Mouse (Mus musculus) heart, embryonic 14.5 days (tissue): Measurements from ENCODE around the gene Rpl38. TPM values are rescaled to one million over a fixed set of nuclear protein-coding genes. Genes with fewer than 3 reads are reported as not detected.

ENCODE experiments used
- ATAC-seq: fragments of 200-750 bp; cut with Nextera tagmentation; 2 replicates; pipeline ENCODE4 v1.8.0; 2017; ENCODE audit warnings: low read depth, moderate TSS enrichment; ENCODE audit not compliant: insufficient number of reproducible peaks, insufficient read depth, low FRiP score
- H3K27ac ChIP-seq, 2 experiments: fragments of 200-500 bp in 1 of 2; fragments of 300-500 bp in 1 of 2; sonication (generic) in 1 of 2; replicated peaks in 1 of 2; 2 replicates each; pipeline ENCODE4 v1.5.1; 2012 to 2014; ENCODE audit warnings: low read depth in 2 of 2, low read length in 2 of 2, control low read depth in 1 of 2, mild to moderate bottlenecking in 1 of 2, mixed read lengths in 1 of 2; ENCODE audit not compliant: control insufficient read depth in 1 of 2, insufficient read depth in 1 of 2
- H3K27me3 ChIP-seq: fragments of 300-500 bp; sonication (generic); 2 replicates; pipeline ENCODE4 v1.6.1; 2014; ENCODE audit warnings: mild to moderate bottlenecking, low read length, control low read depth; ENCODE audit not compliant: control insufficient read depth, insufficient read depth
- H3K36me3 ChIP-seq: fragments of 300-500 bp; sonication (generic); 2 replicates; pipeline ENCODE4 v1.6.1; 2014; ENCODE audit warnings: mild to moderate bottlenecking, control low read depth, low read length, mixed read lengths; ENCODE audit not compliant: control insufficient read depth, insufficient read depth
- H3K4me1 ChIP-seq, 2 experiments: fragments of 200-500 bp in 1 of 2; fragments of 300-500 bp in 1 of 2; sonication (generic) in 1 of 2; 2 replicates each; pipeline ENCODE4 v1.6.1; 2012 to 2014; ENCODE audit warnings: low read length in 2 of 2, control low read depth in 1 of 2, mixed read lengths in 1 of 2; ENCODE audit not compliant: control insufficient read depth in 2 of 2, insufficient read depth in 2 of 2
- H3K4me2 ChIP-seq: fragments of 300-500 bp; sonication (generic); 2 replicates; pipeline ENCODE4 v1.6.1; 2014; ENCODE audit warnings: mild to moderate bottlenecking, low read length
- H3K4me3 ChIP-seq, 2 experiments: fragments of 200-500 bp in 1 of 2; fragments of 300-500 bp in 1 of 2; sonication (generic) in 1 of 2; 2 replicates each; pipeline ENCODE4 v1.5.1; 2012 to 2014; ENCODE audit warnings: low read length in 2 of 2, mild to moderate bottlenecking in 2 of 2, control low read depth in 1 of 2, low read depth in 1 of 2, moderate library complexity in 1 of 2; ENCODE audit not compliant: control insufficient read depth in 1 of 2, insufficient read depth in 1 of 2
- H3K9ac ChIP-seq: fragments of 300-500 bp; sonication (generic); 2 replicates; pipeline ENCODE4 v1.6.1; 2014; ENCODE audit warnings: mild to moderate bottlenecking, low read length
- H3K9me3 ChIP-seq: fragments of 300-500 bp; sonication (generic); 2 replicates; pipeline ENCODE4 v1.6.1; 2016; ENCODE audit warnings: low read length, control low read depth; ENCODE audit not compliant: control insufficient read depth
- WGBS: fragments of 180-500 bp; shearing (Covaris S2); extraction: QIAGEN DNeasy Blood & Tissue Kit; methylation state at CpG from one replicate; pipeline ENCODE4 v1.1.7; 2014; 5-methylcytosine and 5-hydroxymethylcytosine counted together
- polyA plus RNA-seq: library from polyadenylated mRNA; unstranded; fragments of >200 nt; fragmentation: Nextera tagmentation; extraction: Ambion mirVana; gene quantifications from 2 replicates; pipeline ENCODE4 v1.2.1, GENCODE M21; 2014

Rpl38 gene
- polyA plus RNA-seq, 1 experiment from 2014 or later: 745 TPM

DNA sequence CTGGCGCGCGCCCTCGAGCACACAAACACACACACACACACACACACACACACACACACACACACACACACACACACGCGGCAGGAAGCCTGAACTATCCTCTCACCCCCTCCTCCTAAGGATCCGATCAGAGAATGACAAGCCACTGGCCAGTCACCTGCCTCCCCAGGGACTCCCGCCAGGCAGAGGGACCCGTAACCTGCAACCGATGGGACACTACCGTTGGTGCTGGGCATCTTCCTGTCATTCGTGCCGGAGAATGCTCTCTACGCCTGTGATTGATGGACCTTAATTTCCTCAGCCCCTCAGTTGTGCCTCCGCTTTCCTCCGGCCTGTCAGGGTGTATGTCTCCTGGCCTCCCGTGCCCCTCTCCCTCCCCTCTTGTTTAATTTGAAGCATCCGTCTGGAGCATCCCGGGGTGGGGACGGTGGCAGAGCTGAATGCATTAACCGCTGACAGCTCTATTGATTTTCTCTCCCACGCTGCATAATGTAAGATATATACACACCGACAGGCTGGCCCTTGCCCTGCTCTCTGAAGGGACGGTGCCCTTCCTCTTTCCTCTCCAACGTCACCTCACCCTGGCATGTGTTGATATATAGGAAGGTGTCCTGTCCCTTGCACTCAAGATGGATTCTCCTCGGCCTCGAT is 11.2 kb upstream of the Rpl38 start:
- no peak overlapping the region for H3K9ac ChIP-seq
- WGBS: 51% methylated on average over 26 of the region's 27 CpGs
- H3K36me3 ChIP-seq: no peaks in the 10 kb centered on the region
- H3K4me3 ChIP-seq: no peak overlapping the region
- H3K4me2 ChIP-seq: no peak overlapping the region
- 0 out of 2 replicates have a peak, but pooled peaks cover 20% of the 10 kb centered on the region for H3K27me3 ChIP-seq
- H3K27ac ChIP-seq: no peak overlapping the region
- H3K9me3 ChIP-seq: no peaks in the 10 kb centered on the region
- ATAC-seq: no peak
- no peaks in the 10 kb centered on the region for H3K4me1 ChIP-seq

DNA sequence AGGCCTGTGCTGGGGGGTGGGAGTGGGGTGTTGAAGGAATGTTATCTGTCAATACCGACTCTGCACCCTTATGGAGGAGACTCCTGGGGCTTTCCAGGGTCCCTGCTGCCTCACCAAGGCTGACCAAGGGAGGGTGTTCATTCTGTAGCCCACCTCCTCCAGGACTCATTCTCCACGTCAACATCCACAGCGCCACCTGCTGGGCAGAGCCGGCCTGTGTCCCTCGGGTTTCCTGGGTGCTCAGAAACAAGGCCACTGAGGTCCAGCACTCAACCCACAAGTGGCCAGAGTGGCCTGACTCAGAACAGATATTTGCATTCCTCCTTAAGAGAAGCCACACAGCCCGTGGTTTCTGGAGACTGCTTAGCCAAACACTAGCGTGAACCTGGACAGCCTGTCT is 10.6 kb upstream of the Rpl38 start:
- H3K4me3 ChIP-seq: no peak overlapping the region
- 0 out of 2 replicates have a peak, but pooled peaks cover 20% of the 10 kb centered on the region for H3K27me3 ChIP-seq
- H3K4me2 ChIP-seq: no peak overlapping the region
- no peak overlapping the region for H3K27ac ChIP-seq
- no peaks in the 10 kb centered on the region for H3K4me1 ChIP-seq
- no peak overlapping the region for H3K9ac ChIP-seq
- H3K36me3 ChIP-seq: no peaks in the 10 kb centered on the region
- 12% methylated on average over 7 of the region's 7 CpGs for WGBS
- ATAC-seq: no peak
- no peaks in the 10 kb centered on the region for H3K9me3 ChIP-seq

DNA sequence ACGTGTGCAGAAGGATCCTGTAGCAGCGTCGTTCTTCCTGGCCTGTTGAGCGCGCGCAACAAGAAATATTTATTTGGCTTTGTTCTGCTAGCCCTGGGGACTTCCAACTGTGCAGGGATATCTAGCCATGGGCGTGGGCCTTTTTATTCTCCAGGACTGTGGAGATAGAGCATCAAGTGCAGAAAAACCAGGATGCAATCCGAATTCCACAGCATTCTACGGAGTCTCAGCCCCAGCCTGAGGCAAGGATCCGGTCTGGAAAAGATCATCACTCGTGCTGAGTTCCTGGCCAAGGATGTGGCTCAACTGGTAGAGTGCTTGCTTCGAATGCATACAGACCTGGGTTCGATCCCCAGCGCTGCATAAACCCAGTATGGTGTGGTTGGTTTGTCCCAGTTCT is 6.2 kb upstream of the Rpl38 start:
- peaks cover 7% of the 10 kb centered on the region; the same call in 1 of the 2 replicates for H3K27me3 ChIP-seq
- no peaks in the 10 kb centered on the region for H3K9me3 ChIP-seq
- H3K4me1 ChIP-seq: no peaks in the 10 kb centered on the region
- H3K9ac ChIP-seq: no peak overlapping the region
- no peaks in the 10 kb centered on the region for H3K36me3 ChIP-seq
- 85% methylated on average over 14 of the region's 14 CpGs for WGBS
- no peak overlapping the region for H3K4me3 ChIP-seq
- no peak overlapping the region for H3K4me2 ChIP-seq
- no peak overlapping the region for H3K27ac ChIP-seq
- no peak for ATAC-seq

DNA sequence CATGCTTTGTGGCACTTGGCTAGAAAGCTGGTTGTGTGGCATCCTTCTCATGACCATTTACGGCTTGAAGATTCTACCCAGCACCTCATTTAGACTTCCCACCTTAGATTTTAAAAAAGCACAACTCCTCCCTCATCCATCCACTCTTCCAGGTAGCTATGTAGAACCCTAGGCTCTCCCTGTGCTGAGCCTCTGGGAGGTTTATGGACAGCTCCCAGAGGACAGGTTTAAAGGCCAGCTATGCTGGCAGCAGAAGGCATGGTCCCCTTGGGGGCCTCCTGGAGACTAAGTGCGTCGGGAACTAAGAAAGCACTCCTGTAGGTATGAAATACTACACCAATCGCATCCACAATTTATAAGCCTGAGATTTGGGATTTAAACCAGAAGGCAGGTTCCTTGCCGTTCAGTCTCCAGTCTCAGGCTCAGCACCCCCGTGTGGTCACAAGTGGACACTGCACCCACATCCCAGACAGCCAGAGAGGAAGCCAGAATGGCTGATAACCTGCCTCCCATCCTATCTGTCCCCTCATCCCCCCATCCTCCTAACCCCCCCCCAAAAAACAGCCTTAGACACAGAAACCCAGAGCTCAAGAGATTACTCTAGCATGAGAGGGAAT is 5.5 kb upstream of the Rpl38 start:
- no peak for ATAC-seq
- no peaks in the 10 kb centered on the region for H3K36me3 ChIP-seq
- no peak overlapping the region for H3K4me3 ChIP-seq
- H3K4me2 ChIP-seq: no peak overlapping the region
- no peaks in the 10 kb centered on the region for H3K4me1 ChIP-seq
- H3K27ac ChIP-seq: no peak overlapping the region
- 34% methylated on average over 6 of the region's 6 CpGs for whole genome bisulfite sequencing
- H3K9ac ChIP-seq: no peak overlapping the region
- H3K27me3 ChIP-seq: peaks cover 4% of the 10 kb centered on the region; the same call in 1 of the 2 replicates
- H3K9me3 ChIP-seq: no peaks in the 10 kb centered on the region

DNA sequence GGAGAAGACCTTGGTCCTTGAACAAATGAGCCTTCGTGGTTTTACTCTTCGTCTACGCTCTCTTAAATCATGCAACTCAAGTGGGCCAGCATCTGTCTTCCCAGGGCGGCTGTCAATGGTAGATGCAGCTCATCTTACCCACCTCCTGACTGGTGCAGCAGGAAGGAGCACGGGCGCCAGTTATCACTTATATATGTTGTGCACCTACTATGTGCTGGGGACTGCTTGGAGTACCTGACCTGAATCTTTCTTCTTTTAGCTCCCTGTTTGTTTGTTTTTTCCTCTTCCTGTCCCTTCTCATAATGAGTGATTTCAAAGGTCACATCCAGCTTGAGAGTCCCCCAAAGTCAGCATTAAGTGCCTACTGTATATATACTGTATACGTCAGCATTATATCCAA is 4.2 kb upstream of the Rpl38 start:
- no peaks in the 10 kb centered on the region for H3K36me3 ChIP-seq
- no peak for ATAC-seq
- H3K4me3 ChIP-seq: no peak overlapping the region
- H3K27me3 ChIP-seq: peaks cover 4% of the 10 kb centered on the region; the same call in 1 of the 2 replicates
- H3K4me1 ChIP-seq: no peaks in the 10 kb centered on the region
- no peak overlapping the region for H3K27ac ChIP-seq
- 61% methylated on average over 7 of the region's 7 CpGs for WGBS
- no peak overlapping the region for H3K9ac ChIP-seq
- H3K4me2 ChIP-seq: no peak overlapping the region
- no peaks in the 10 kb centered on the region for H3K9me3 ChIP-seq

DNA sequence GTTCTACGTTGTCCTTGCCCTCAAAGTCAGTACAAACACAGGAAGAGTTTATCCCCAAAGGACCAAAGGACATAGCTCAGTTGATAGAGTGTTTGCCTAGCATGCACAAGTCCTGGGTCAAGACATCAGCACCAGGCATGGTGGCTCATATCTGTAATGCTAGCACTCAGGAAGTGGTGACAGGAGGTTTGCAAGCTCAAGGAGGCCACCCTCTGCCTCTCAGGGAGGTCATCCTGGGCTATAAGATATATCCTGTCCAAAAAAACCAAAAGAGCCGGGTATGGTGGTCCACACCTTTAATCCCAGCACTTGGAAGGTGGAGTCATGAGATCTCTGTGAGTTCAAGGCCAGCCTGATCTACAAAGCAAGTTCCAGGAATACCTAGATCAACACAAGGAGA is 2.9 kb upstream of the Rpl38 start:
- 27% methylated on average over 2 of the region's 2 CpGs for WGBS
- H3K27me3 ChIP-seq: peaks cover 4% of the 10 kb centered on the region; the same call in 1 of the 2 replicates
- no peak overlapping the region for H3K9ac ChIP-seq
- H3K4me1 ChIP-seq: peaks cover 7 to 13% of the 10 kb centered on the region in 2 experiments
- H3K36me3 ChIP-seq: peaks cover 5% of the 10 kb centered on the region
- no peak for ATAC-seq
- no peak overlapping the region for H3K4me2 ChIP-seq
- no peaks in the 10 kb centered on the region for H3K9me3 ChIP-seq
- no peak overlapping the region for H3K4me3 ChIP-seq
- H3K27ac ChIP-seq: no peak overlapping the region

DNA sequence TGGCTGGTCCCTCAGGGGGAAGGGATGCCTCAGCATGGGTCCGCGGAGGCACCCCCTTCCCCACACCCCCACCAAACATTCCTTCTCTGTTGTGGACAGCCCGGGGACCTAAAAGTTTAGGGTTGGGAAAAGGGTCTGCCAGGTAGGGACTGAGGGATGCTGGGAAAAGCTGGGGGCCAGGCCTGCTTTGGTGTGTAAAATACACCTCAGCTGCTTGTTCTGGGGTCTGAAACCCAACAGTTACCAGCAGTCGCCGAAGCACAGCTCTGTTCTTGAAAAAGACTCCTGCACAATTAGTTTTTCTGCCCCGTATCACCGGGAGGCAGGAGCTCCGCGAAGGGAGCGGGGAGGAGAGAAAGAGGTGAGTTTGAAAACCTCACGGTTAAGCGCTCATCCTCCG is 1.5 kb upstream of the Rpl38 start:
- 8% methylated on average over 12 of the region's 13 CpGs for WGBS
- no peak for ATAC-seq
- H3K27me3 ChIP-seq: peaks cover 4% of the 10 kb centered on the region; the same call in 1 of the 2 replicates
- peaks cover 18% of the 10 kb centered on the region for H3K36me3 ChIP-seq
- H3K27ac ChIP-seq: no peak overlapping the region
- no peak overlapping the region for H3K4me2 ChIP-seq
- no peak overlapping the region for H3K4me3 ChIP-seq
- no peaks in the 10 kb centered on the region for H3K9me3 ChIP-seq
- no peak overlapping the region for H3K9ac ChIP-seq
- H3K4me1 ChIP-seq: peaks cover 12 to 20% of the 10 kb centered on the region in 2 experiments
